Mouse (Mus musculus) megakaryocyte, embryonic 14.5 days (primary cell): ENCODE measurements around the gene Olfr692.
"Not testable (repeated sequence)": the region's sequence is repeated elsewhere in the genome, so short reads cannot be mapped to it uniquely, and the experiment has no call there.

Experiments
- FLI1 ChIP-seq: IDR thresholded peaks from 2 replicates; pipeline ENCODE4 v1.6.1; 2012; ENCODE audit warnings: low read length, inconsistent platforms, mixed read lengths
- GATA1 ChIP-seq: IDR thresholded peaks from 3 replicates; pipeline ENCODE4 v1.6.1; 2012; ENCODE audit warnings: mixed read lengths, low read length, inconsistent platforms, borderline replicate concordance

DNA sequence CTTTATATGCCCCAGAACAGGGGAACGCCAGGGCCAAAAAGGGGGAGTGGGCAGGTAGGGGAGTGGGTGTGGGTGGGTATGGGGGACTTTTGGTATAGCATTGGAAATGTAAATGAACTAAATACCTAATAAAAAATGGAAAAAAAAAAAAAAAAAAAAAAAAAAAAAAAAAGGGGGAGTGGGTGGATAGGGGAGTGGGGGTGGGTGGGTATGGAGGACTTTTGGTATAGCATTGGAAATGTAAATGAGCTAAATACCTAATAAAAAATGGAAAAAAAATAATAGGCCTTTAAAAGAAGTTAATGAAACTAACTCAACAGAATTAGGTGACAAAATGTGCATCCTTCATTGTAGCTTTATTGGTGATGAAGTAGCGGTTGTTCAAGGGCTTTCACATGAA lies 11.5 kb upstream of the Olfr692 start:
- TF ChIP-seq GATA1, FLI1: not testable (repeated sequence)
